Mouse (Mus musculus) midbrain, embryonic 12.5 days (tissue): ENCODE data around the gene Sphk1. TPM values are rescaled to one million over a fixed set of nuclear protein-coding genes. Genes with fewer than 3 reads are reported as not detected.

Source experiments
- ATAC-seq: fragments of 200-750 bp; cut with Nextera tagmentation; 2 replicates; pipeline ENCODE4 v1.8.0; 2017; ENCODE audit warnings: low read depth, moderate TSS enrichment, moderate library complexity; ENCODE audit not compliant: low FRiP score
- H3K27ac ChIP-seq: fragments of 300-500 bp; sonication (generic); replicated peaks from 2 replicates; pipeline ENCODE4 v1.5.1; 2016; ENCODE audit warnings: mild to moderate bottlenecking
- H3K27me3 ChIP-seq: fragments of 300-500 bp; sonication (generic); 2 replicates; pipeline ENCODE4 v1.6.1; 2016; ENCODE audit warnings: mild to moderate bottlenecking
- H3K36me3 ChIP-seq: fragments of 300-500 bp; sonication (generic); 2 replicates; pipeline ENCODE4 v1.6.1; 2016
- H3K4me1 ChIP-seq: fragments of 300-500 bp; sonication (generic); 2 replicates; pipeline ENCODE4 v1.6.1; 2016
- H3K4me2 ChIP-seq: fragments of 300-500 bp; sonication (generic); replicated peaks from 2 replicates; pipeline ENCODE4 v1.6.1; 2016; ENCODE audit warnings: mild to moderate bottlenecking, moderate library complexity
- H3K4me3 ChIP-seq: fragments of 300-500 bp; sonication (generic); 2 replicates; pipeline ENCODE4 v1.5.1; 2016; ENCODE audit warnings: mild to moderate bottlenecking
- H3K9ac ChIP-seq: fragments of 300-500 bp; sonication (generic); replicated peaks from 2 replicates; pipeline ENCODE4 v1.6.1; 2016; ENCODE audit warnings: mild to moderate bottlenecking, moderate library complexity
- H3K9me3 ChIP-seq: fragments of 300-500 bp; sonication (generic); 2 replicates; pipeline ENCODE4 v1.6.1; 2016; ENCODE audit warnings: mild to moderate bottlenecking
- WGBS: fragments of 180-500 bp; shearing (Covaris S2); methylation state at CpG from one replicate; pipeline ENCODE4 v1.1.7; 2016; 5-methylcytosine and 5-hydroxymethylcytosine counted together
- polyA plus RNA-seq: library from polyadenylated mRNA; unstranded; fragments of >200 nt; fragmentation: Nextera tagmentation; extraction: Ambion mirVana; gene quantifications from 2 replicates; pipeline ENCODE4 v1.2.1, GENCODE M21; 2016

Gene Sphk1
- polyA plus RNA-seq, 1 experiment from 2014 or later, result 7.1 TPM

GRCm38 (mm10) chr11:116512154-116512553, 18.6 kb upstream of the Sphk1 start:
- no peak overlapping the region for H3K9ac ChIP-seq
- peaks cover 6% of the 10 kb centered on the region; the same call in 1 of the 2 replicates for H3K4me1 ChIP-seq
- peaks cover 14% of the 10 kb centered on the region for H3K27me3 ChIP-seq
- no peaks in the 10 kb centered on the region for H3K9me3 ChIP-seq
- H3K27ac ChIP-seq, result no peak overlapping the region
- no peak overlapping the region for H3K4me2 ChIP-seq
- 93% methylated on average over 7 of the region's 7 CpGs for WGBS
- ATAC-seq, result no peak
- H3K4me3 ChIP-seq, result no peak overlapping the region
- H3K36me3 ChIP-seq, result no peaks in the 10 kb centered on the region

DNA sequence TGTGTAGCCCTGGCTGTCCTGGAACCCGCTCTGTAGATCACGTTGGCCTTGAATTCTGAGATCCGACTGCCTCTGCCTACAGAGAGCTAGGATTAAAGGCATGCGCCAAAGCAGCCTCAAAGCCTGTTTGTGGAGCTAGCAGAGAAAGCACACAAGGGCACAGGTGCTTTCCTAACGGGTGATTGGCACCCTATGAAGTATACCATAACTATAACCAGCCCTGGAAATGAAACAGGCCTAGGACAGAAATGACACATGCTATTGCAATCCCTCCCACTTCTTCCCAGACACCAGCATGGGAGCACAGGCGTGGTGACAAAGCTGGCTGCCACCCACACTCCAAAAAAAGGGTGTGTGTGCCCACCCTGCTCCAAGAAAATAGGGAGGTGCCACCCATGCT, 17.7 kb upstream of the Sphk1 start:
- 82% methylated on average over 6 of the region's 6 CpGs for WGBS
- Histone ChIP-seq H3K4me1 (peaks cover 6% of the 10 kb centered on the region; the same call in 1 of the 2 replicates), H3K4me2 (no peak overlapping the region), H3K9me3 (no peaks in the 10 kb centered on the region), H3K27ac (no peak overlapping the region), H3K4me3 (no peak overlapping the region), H3K27me3 (peaks cover 18% of the 10 kb centered on the region), H3K36me3 (no peaks in the 10 kb centered on the region), H3K9ac (no peak overlapping the region)
- ATAC-seq, result no peak

GRCm38 (mm10) chr11:116513531-116514038, 17.1 kb upstream of the Sphk1 start:
- Histone ChIP-seq H3K27me3 (peaks cover 20% of the 10 kb centered on the region), H3K9me3 (no peaks in the 10 kb centered on the region), H3K36me3 (no peaks in the 10 kb centered on the region), H3K4me1 (peaks cover 6% of the 10 kb centered on the region; the same call in 1 of the 2 replicates), H3K27ac (no peak overlapping the region), H3K4me2 (no peak overlapping the region), H3K9ac (no peak overlapping the region), H3K4me3 (no peak overlapping the region)
- WGBS, result 83% methylated on average over 4 of the region's 4 CpGs
- ATAC-seq, result no peak

DNA sequence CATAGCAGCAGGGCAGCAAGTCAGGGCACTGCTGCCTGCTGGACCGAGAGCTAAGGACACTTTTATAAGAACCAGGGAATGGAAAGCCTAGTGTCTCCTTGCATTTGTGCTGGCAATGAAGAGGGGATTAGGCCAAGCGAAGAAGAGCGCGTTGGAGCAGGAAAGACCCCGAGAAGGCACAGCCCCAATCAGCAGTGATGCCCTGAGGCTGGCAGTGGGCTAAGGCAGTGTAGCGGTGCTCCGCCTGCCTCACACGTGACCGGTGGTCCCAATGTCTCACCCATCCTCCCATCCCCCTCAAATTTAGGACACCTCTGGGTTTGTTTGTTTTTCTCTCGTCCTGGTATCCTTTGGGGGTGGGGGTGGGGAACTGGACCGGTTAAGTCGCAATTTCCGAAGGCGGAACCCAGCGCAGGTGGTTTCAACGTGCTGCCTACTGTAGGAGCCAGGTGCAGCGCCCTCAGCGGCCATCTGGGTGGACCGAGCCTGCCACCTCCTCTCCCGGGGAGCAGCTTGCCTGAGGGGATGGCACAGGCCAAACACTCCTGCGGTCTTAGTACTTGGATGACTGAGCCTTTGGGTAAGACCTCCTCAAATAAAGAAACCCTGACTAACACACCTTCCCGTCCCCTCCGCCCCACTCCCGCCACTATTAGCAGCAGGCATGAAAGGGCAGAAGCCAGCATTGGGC, 15.2 kb upstream of the Sphk1 start:
- Histone ChIP-seq H3K9ac (no peak overlapping the region), H3K4me2 (peak overlapping the region; percentile 43), H3K4me3 (peak overlapping the region; percentile 14; the same call in 1 of the 2 replicates), H3K27ac (no peak overlapping the region), H3K27me3 (peaks cover 20% of the 10 kb centered on the region), H3K9me3 (no peaks in the 10 kb centered on the region), H3K4me1 (peaks cover 6% of the 10 kb centered on the region; the same call in 1 of the 2 replicates), H3K36me3 (no peaks in the 10 kb centered on the region)
- 13% methylated on average over 24 of the region's 24 CpGs for WGBS
- ATAC-seq, result no peak

GRCm38 (mm10) chr11:116518482-116518881, 12.2 kb upstream of the Sphk1 start:
- no peaks in the 10 kb centered on the region for H3K36me3 ChIP-seq
- peaks cover 20% of the 10 kb centered on the region for H3K27me3 ChIP-seq
- WGBS, result 82% methylated on average over 8 of the region's 8 CpGs
- H3K4me2 ChIP-seq, result no peak overlapping the region
- peaks cover 14% of the 10 kb centered on the region for H3K4me1 ChIP-seq
- no peak overlapping the region for H3K27ac ChIP-seq
- H3K9ac ChIP-seq, result 0 out of 2 replicates have a peak overlapping the region, but pooled peaks have one; percentile 11
- ATAC-seq, result no peak
- no peak overlapping the region for H3K4me3 ChIP-seq
- no peaks in the 10 kb centered on the region for H3K9me3 ChIP-seq

GRCm38 (mm10) chr11:116521143-116521542, 9.6 kb upstream of the Sphk1 start:
- Histone ChIP-seq H3K9me3 (no peaks in the 10 kb centered on the region), H3K4me2 (no peak overlapping the region), H3K27me3 (peaks cover 14% of the 10 kb centered on the region), H3K27ac (no peak overlapping the region), H3K4me1 (peaks cover 13% of the 10 kb centered on the region; the same call in 1 of the 2 replicates), H3K36me3 (no peaks in the 10 kb centered on the region), H3K9ac (no peak overlapping the region), H3K4me3 (no peak overlapping the region)
- WGBS, result 64% methylated on average over 3 of the region's 3 CpGs
- ATAC-seq, result no peak

DNA sequence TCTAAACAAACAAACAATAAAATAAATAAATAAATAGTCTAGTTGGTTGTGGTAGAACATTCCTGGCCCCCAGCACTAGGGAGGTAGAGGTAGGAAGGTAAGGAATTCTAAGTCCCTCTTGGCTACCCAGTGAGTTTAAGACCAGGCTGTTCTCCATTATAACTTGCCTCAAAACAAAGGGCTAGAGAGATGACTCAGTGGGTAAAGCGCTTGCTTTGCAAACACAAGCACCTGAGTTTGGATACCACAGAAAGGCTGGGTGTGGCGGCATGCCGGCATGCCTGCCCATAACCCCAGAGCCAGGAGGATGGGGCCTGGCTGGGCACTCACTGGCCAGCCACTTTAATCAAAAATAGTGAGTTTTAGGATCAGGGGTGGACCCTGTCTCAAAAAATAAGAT, 8.7 kb upstream of the Sphk1 start:
- Histone ChIP-seq H3K4me1 (peaks cover 13% of the 10 kb centered on the region; the same call in 1 of the 2 replicates), H3K27ac (no peak overlapping the region), H3K9ac (no peak overlapping the region), H3K4me3 (no peak overlapping the region), H3K27me3 (peaks cover 14% of the 10 kb centered on the region), H3K36me3 (no peaks in the 10 kb centered on the region), H3K4me2 (no peak overlapping the region), H3K9me3 (no peaks in the 10 kb centered on the region)
- 85% methylated on average over 3 of the region's 3 CpGs for WGBS
- no peak for ATAC-seq

DNA sequence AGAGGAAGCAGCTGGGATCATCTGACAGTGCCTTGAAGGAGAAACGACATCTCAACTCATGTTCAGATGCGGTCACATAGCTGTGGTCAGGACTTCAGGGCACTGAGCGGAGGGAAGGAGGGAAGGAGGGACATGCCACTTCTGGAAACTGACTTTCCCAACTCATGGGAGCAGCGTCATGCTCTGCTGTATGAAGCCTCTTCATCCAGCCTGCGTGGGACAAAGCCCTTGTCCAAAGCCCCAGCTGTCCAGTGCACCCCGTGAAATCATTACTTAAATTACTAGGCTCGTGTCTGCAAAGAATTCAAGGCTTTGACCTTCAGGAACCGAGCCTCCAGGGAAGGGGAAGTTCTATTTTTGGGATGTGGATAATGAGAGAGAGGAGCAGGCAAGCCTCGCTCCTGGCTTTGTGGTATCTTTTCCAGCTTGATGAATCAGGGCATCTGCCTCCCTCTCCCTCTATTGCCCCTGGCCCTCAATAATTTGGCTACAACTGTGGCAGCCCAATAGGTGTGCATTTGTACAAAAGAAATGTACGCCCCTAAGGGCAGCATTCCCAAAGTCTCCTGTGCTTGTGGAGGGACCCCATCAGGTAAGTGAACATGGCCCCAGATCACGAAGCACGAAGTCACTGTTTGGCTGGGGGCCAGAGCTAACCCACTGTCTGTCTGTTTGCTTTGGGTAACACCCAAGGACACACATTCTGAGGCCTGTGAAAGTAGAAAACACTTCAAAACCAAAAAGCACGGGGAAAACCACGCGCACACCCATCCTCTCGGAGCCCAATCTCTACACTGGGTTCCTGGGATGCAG, 7.6 kb upstream of the Sphk1 start:
- H3K4me1 ChIP-seq, result peaks cover 13% of the 10 kb centered on the region; the same call in 1 of the 2 replicates
- WGBS, result 62% methylated on average over 16 of the region's 16 CpGs
- no peak overlapping the region for H3K4me2 ChIP-seq
- H3K27me3 ChIP-seq, result peaks cover 10% of the 10 kb centered on the region
- no peak overlapping the region for H3K9ac ChIP-seq
- no peaks in the 10 kb centered on the region for H3K9me3 ChIP-seq
- H3K36me3 ChIP-seq, result no peaks in the 10 kb centered on the region
- H3K27ac ChIP-seq, result no peak overlapping the region
- ATAC-seq, result no peak
- H3K4me3 ChIP-seq, result no peak overlapping the region

DNA sequence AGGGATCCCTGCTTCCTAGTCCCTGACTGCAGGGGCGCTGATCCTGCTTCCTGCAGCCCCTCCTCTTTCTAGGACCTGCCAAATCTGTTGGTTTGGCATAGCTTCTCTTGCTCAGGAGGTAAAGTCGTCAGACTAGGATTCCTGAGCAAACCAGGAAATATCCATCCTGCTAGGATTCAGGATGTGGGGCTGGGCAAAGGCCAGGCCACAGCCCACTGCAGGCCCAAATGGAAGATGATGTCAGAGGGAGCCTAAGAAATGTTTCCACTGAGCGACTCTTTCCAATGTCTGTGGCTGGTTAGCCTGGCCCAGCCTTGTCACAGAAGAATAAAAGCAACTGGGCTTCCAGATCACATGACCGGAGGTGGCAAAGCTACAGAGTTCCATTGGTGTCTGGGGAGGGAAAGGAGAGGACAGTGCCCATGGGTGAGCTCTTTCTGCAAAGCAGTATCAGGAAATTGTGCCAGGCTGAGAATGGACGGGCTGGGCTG, 7.0 kb upstream of the Sphk1 start:
- H3K36me3 ChIP-seq, result no peaks in the 10 kb centered on the region
- 50% methylated on average over 5 of the region's 5 CpGs for WGBS
- ATAC-seq, result no peak
- H3K4me3 ChIP-seq, result no peak overlapping the region
- H3K4me2 ChIP-seq, result no peak overlapping the region
- peaks cover 13% of the 10 kb centered on the region; the same call in 1 of the 2 replicates for H3K4me1 ChIP-seq
- H3K27me3 ChIP-seq, result peaks cover 8% of the 10 kb centered on the region
- no peak overlapping the region for H3K9ac ChIP-seq
- H3K27ac ChIP-seq, result no peak overlapping the region
- no peaks in the 10 kb centered on the region for H3K9me3 ChIP-seq

DNA sequence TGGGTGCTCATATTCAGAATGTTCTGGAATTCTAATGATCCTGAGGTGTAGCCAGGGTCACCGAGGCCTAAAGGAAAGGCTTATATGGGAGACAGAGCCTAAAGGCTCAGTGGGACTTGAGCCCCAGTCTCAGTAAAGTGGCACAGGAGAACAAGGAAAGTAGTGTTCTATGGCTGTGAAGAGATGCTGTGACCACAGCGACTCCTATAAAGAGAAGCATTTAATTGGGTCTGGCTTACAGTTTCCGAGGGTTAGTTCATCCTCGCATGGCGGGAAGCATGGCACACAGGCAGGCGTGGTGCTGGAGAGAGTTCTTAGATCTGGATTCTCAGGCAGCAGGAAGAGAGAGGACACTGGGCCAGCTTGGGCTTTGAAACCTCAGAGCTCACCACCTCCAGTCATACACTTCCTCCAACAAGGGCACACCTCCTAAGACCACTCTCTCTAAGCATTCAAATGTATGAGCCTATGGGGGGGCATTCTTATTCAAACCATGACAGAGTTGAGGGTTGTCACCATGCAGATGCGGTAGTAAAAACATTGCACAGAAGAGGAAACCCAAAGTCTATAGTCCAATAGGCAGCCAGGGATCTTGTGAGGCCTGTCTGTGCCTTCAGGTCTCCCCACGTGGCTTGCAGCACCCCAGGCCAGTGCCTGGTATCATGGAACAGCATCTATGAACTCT, 1.9 kb upstream of the Sphk1 start:
- H3K27ac ChIP-seq, result no peak overlapping the region
- ATAC-seq, result no peak
- no peaks in the 10 kb centered on the region for H3K36me3 ChIP-seq
- H3K9ac ChIP-seq, result no peak overlapping the region
- no peak overlapping the region for H3K4me2 ChIP-seq
- no peak overlapping the region for H3K4me3 ChIP-seq
- no peaks in the 10 kb centered on the region for H3K9me3 ChIP-seq
- 79% methylated on average over 8 of the region's 8 CpGs for WGBS
- H3K27me3 ChIP-seq, result peaks cover 44% of the 10 kb centered on the region
- H3K4me1 ChIP-seq, result peaks cover 39% of the 10 kb centered on the region

- peak overlapping the region; percentile 64 for H3K27ac ChIP-seq
- peak overlapping the region; percentile 46 for H3K9ac ChIP-seq
- H3K4me2 ChIP-seq, result peak overlapping the region; percentile 87
- no peaks in the 10 kb centered on the region for H3K36me3 ChIP-seq
- H3K4me3 ChIP-seq, result peak overlapping the region; percentile 49
- no peaks in the 10 kb centered on the region for H3K9me3 ChIP-seq
- 2% methylated on average over 48 of the region's 48 CpGs for WGBS
- ATAC-seq, result no peak
- peaks cover 41% of the 10 kb centered on the region for H3K4me1 ChIP-seq
- H3K27me3 ChIP-seq, result peaks cover 68% of the 10 kb centered on the region
These were observed 856 bp downstream of the Sphk1 start for GRCm38 (mm10) chr11:116531371-116532191.
